Mouse (Mus musculus): ENCODE measurements around the gene Sftpd. TPM values are rescaled to one million over a fixed set of nuclear protein-coding genes. Genes with fewer than 3 reads are reported as not detected.

Gene Sftpd
- polyA plus RNA-seq (2016; fragmentation: Nextera tagmentation; extraction: Ambion mirVana), result not detected in 2 replicates

DNA sequence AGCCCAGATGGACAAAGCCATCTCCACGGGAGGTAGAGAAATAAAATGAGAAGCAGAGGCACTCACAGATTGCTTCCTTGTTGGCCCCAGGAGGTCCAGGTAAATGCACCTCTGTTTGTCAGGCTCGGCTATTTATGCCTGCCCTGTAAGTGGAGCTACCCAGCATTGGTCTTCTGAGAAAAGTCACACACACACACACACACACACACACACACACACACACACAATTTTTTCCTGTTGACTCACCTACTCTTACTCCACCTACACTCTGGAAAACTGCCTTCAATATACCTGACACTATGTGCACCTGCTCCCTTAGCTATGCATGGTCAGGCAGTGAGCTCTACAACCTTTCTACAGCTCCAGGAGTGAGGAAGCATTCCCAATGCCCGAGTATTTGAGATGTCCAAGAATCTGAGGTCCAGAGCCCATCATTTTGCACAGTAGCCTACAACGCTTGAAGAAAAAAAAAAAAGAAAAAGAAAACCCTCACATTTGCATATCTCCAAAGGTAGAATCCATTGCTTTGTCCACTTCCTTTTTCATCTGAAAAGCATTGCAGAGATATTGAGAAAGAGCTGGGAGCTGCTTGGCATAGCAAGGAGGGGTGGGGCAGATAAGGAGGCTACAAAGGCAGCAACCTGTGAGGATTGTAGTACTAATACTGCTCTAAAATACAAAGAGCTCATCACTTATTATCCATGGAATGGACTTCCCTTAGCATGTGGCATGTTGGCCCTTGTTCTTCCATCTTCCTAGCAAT is at the start of gene Sftpd:
Sftpd (minus strand) TSS at position 91 of the 763 bp plus-strand sequence.
- no peak for ATAC-seq (ENCODE audit: low FRiP score)

DNA sequence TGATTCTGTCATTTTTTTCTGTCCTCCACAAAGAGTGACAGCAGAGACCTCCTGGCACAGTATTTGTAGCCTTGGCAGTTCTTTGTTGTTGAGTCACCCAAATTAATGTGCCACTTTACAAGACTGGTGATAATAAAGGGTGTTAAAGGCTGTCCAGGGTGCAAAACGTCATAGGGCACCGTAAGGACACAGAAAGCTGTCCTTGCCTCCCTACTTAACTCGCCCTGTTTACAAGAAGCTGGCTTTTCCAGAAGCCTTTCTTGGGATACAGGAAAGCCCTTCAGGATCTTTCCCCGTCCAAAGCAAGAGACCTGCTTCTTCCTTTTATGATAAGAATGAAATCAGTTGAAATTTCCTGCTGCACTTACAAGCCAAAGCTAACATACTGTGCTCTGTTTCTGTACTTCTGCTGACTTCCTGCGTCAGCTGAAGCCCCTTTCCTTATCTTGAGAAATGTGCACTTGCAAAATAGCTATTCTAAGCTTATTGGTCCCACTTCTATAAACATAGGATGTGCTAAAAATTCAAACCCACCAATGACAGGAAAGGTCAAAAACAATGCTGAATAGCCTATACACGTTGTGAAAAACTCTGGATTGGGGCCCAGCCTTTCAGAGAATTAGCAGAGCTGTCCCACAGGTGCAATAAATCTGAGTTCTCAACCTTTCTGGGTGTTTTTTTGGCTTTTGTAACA is 13.2 kb upstream of the Sftpd start:
- WGBS, result 76% methylated on average over 6 of the region's 6 CpGs
- H3K36me3 ChIP-seq, result no peaks in the 10 kb centered on the region
- H3K9ac ChIP-seq, result no peak overlapping the region
- H3K27ac ChIP-seq, result no peak overlapping the region
- no peaks in the 10 kb centered on the region for H3K9me3 ChIP-seq (replicated peaks)
- H3K4me1 ChIP-seq, result no peaks in the 10 kb centered on the region
- H3K4me3 ChIP-seq, result no peak overlapping the region
- H3K27me3 ChIP-seq, result no peaks in the 10 kb centered on the region
- no peak overlapping the region for H3K4me2 ChIP-seq (replicated peaks)
- no peak for ATAC-seq (ENCODE audit: low FRiP score)

More for the DNA sequence above, at the start of gene Sftpd:
- no peaks in the 10 kb centered on the region for H3K4me1 ChIP-seq
- 86% methylated on average over 4 of the region's 4 CpGs for WGBS
- H3K27ac ChIP-seq, result no peak within 1 kb of the TSS
- H3K4me3 ChIP-seq, result no peak within 1 kb of the TSS
- H3K4me2 ChIP-seq (replicated peaks), result no peak within 1 kb of the TSS
- H3K9ac ChIP-seq, result no peak within 1 kb of the TSS
- no peaks in the 10 kb centered on the region for H3K27me3 ChIP-seq
- H3K36me3 ChIP-seq, result no peaks in the 10 kb centered on the region
- no peaks in the 10 kb centered on the region for H3K9me3 ChIP-seq (replicated peaks)

DNA sequence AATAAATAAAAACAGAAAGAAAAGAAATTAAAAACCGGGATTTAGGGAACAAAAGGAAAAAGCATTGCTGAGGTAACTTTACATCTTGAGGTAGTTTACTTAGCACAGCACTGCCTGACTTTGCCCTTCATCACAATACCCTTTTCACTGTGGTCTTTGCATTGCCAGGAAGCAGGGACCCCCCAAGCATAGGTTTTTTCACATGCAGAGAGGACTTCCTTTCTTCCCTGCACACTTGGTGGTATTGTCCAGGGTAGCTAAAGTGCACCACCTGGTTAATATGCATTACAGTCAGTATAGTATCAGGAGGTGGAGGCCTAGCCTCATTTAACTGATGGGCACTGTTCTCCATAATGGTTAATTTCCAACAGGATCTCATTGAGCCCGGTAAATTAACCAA is 4.5 kb upstream of the Sftpd start:
- no peaks in the 10 kb centered on the region for H3K4me1 ChIP-seq
- no peak overlapping the region for H3K9ac ChIP-seq
- WGBS, result 80% methylated on average over 2 of the region's 2 CpGs
- no peaks in the 10 kb centered on the region for H3K27me3 ChIP-seq
- ATAC-seq (ENCODE audit: low FRiP score), result no peak
- no peak overlapping the region for H3K27ac ChIP-seq
- H3K4me2 ChIP-seq (replicated peaks), result no peak overlapping the region
- no peak overlapping the region for H3K4me3 ChIP-seq
- peaks cover 6% of the 10 kb centered on the region; the same call in 1 of the 2 replicates for H3K9me3 ChIP-seq (replicated peaks)
- no peaks in the 10 kb centered on the region for H3K36me3 ChIP-seq

DNA sequence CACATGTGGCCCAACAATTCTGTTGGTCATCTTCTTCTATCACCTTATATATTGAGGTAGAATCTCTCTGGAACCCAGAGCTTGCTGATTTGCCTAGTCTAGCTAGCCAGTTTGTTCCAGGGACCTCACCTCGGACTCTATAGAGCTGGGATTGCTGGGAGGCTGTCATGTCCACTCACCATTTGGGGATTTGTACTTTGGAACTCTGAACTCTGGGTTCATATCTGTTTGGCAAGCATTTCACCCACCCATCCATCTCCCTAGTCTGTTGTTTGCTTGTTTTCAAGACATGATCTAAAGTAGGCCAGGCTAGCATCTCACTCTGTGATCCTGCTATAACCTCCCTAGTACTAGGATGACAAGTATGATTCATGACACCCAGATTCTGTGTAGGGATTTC is 10.1 kb downstream of the Sftpd start:
- Histone ChIP-seq H3K4me1 (no peaks in the 10 kb centered on the region), H3K9ac (no peak overlapping the region), H3K27me3 (no peaks in the 10 kb centered on the region), H3K36me3 (no peaks in the 10 kb centered on the region), H3K4me2 (replicated peaks) (no peak overlapping the region), H3K27ac (no peak overlapping the region), H3K9me3 (replicated peaks) (no peaks in the 10 kb centered on the region), H3K4me3 (no peak overlapping the region)
- ATAC-seq (ENCODE audit: low FRiP score), result no peak
- 69% methylated on average over 1 of the region's 1 CpGs for WGBS

DNA sequence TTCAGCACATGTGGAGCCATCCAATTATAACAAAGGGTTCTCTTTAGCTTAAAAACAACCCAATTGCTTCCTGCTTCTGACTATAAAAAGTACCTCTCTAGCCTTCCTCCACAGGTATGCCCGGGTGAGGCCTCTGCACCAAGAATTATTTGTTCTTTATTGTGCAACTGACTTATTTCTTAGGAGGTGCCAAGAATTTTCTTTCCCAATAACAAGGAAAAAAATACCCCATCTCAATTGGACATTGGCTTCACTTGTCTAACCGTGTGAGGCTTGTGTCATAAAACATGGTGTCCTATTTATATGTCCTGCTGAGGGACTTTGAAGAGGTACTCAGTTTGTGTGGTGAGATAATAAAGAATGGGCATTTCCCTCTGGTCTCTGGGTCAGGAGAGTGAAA is 14.4 kb downstream of the Sftpd start:
- Histone ChIP-seq H3K4me3 (no peak overlapping the region), H3K27ac (no peak overlapping the region), H3K9ac (no peak overlapping the region), H3K27me3 (no peaks in the 10 kb centered on the region), H3K36me3 (no peaks in the 10 kb centered on the region), H3K4me1 (no peaks in the 10 kb centered on the region), H3K9me3 (replicated peaks) (no peaks in the 10 kb centered on the region), H3K4me2 (replicated peaks) (no peak overlapping the region)
- 91% methylated on average over 2 of the region's 2 CpGs for WGBS
- no peak for ATAC-seq (ENCODE audit: low FRiP score)

DNA sequence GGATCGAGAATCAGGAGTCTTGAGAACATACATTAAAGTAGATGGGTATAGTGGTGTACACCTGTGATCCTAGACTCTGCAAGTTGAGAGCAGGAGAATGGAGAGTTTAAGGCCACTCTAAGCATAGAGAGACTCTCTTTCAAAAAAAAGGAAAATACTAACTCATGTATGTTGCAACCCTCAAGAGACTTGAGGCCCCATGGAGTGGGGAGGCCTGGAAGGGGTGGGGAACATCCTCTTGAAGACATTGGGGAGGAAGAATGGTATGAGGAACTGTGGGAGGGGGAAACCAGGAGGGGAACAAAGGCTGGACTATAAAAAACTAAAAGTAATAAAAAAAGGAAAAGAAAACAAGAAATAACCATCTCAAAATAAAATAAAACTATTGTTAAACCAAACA is 16.4 kb downstream of the Sftpd start:
- Histone ChIP-seq H3K9me3 (replicated peaks) (no peaks in the 10 kb centered on the region), H3K36me3 (no peaks in the 10 kb centered on the region), H3K27me3 (no peaks in the 10 kb centered on the region), H3K4me2 (replicated peaks) (no peak overlapping the region), H3K4me1 (no peaks in the 10 kb centered on the region), H3K4me3 (no peak overlapping the region), H3K9ac (no peak overlapping the region), H3K27ac (no peak overlapping the region)
- ATAC-seq (ENCODE audit: low FRiP score), result no peak
- WGBS, result 97% methylated on average over 1 of the region's 1 CpGs

DNA sequence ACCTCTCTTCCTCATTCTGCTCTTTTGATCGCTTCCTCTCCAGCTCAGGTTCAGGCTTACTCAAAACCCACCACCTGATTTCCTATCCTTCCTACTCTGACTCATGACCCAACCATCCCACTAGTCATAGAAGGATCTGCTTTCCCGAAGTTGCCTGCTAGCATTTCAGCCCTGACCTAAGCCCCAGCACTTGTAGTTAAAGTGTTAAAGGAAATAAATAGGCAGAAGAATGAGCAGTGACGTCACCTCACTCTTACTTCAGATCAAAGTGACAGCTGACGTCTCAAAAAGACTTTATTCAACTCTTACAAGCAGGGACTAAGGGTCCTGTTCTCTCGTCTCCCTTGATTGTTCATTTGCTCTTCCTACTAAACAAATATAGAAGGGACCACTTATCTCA is 17.7 kb downstream of the Sftpd start:
- Histone ChIP-seq H3K4me1 (no peaks in the 10 kb centered on the region), H3K4me2 (replicated peaks) (no peak overlapping the region), H3K27me3 (no peaks in the 10 kb centered on the region), H3K9me3 (replicated peaks) (no peaks in the 10 kb centered on the region), H3K9ac (no peak overlapping the region), H3K36me3 (no peaks in the 10 kb centered on the region), H3K27ac (no peak overlapping the region), H3K4me3 (no peak overlapping the region)
- 71% methylated on average over 5 of the region's 5 CpGs for WGBS
- ATAC-seq (ENCODE audit: low FRiP score), result no peak

DNA sequence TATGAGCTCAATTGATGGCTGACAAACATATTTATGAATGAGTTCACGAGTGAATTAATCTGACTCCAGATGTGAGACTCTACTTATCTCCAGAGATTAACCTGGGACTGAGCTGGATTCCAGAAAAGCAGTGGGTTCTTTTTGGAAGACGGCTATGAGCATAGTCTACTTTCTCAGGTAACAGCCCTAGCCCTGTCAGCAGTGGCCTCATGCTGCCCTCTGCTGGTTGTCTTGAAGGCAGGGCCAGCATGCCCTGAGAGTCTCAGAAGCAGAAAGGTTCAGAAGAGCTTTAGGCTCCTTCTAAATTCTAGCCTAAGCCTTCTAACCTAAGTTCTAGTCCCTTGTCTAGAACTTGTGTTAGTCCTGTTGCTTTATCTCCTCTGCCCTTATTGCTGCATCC is 22.3 kb downstream of the Sftpd start:
- Histone ChIP-seq H3K36me3 (no peaks in the 10 kb centered on the region), H3K4me2 (replicated peaks) (no peak overlapping the region), H3K27me3 (no peaks in the 10 kb centered on the region), H3K9ac (no peak overlapping the region), H3K27ac (no peak overlapping the region), H3K4me1 (no peaks in the 10 kb centered on the region), H3K9me3 (replicated peaks) (no peaks in the 10 kb centered on the region), H3K4me3 (no peak overlapping the region)
- ATAC-seq (ENCODE audit: low FRiP score), result no peak
- WGBS, result 27% methylated on average over 2 of the region's 2 CpGs

DNA sequence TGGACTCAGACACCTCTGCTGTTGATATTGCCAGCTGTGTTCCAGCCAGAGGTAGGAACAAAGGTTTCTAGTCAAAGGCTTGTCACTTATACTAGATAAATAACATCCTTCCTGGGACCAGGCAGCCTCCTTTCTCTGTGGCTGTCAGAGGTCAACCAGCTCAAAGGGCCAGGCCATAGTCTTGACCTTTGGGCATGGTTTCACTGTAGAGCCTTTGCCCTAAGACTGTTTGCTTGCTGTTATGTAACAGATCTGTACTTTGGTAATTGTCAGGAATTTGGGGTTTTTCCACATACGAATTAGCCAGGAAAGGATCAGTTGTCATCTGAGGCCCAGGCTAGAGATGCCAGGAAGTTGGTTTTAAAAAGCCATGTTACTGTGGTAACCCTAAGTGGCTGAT is 24.2 kb downstream of the Sftpd start:
- Histone ChIP-seq H3K4me3 (no peak overlapping the region), H3K27ac (no peak overlapping the region), H3K9ac (no peak overlapping the region), H3K4me2 (replicated peaks) (no peak overlapping the region), H3K9me3 (replicated peaks) (no peaks in the 10 kb centered on the region), H3K27me3 (no peaks in the 10 kb centered on the region), H3K4me1 (no peaks in the 10 kb centered on the region), H3K36me3 (no peaks in the 10 kb centered on the region)
- WGBS, result 19% methylated on average over 1 of the region's 1 CpGs
- ATAC-seq (ENCODE audit: low FRiP score), result no peak

DNA sequence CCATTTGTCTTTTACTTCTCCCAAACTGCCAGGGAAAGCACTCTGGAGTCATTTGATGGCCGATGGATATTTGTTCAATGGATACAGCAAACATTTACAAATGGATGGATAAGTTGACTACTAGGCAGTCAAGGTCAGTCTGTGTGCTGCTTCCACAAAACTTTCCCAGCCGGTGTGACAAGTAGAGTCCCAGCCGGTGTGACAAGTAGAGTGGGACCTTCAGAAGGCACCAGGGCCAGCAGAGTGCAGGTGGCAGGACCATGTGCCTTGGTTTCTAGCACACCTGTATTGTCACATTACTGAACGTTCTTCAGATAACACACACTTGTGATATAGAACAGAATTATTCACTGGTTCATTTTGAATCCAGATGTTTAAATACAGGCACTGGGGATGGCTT is 24.9 kb downstream of the Sftpd start:
- Histone ChIP-seq H3K27ac (no peak overlapping the region), H3K4me3 (no peak overlapping the region), H3K9ac (no peak overlapping the region), H3K9me3 (replicated peaks) (no peaks in the 10 kb centered on the region), H3K27me3 (no peaks in the 10 kb centered on the region), H3K4me1 (no peaks in the 10 kb centered on the region), H3K36me3 (no peaks in the 10 kb centered on the region), H3K4me2 (replicated peaks) (no peak overlapping the region)
- ATAC-seq (ENCODE audit: low FRiP score), result no peak
- WGBS, result 82% methylated on average over 4 of the region's 4 CpGs

DNA sequence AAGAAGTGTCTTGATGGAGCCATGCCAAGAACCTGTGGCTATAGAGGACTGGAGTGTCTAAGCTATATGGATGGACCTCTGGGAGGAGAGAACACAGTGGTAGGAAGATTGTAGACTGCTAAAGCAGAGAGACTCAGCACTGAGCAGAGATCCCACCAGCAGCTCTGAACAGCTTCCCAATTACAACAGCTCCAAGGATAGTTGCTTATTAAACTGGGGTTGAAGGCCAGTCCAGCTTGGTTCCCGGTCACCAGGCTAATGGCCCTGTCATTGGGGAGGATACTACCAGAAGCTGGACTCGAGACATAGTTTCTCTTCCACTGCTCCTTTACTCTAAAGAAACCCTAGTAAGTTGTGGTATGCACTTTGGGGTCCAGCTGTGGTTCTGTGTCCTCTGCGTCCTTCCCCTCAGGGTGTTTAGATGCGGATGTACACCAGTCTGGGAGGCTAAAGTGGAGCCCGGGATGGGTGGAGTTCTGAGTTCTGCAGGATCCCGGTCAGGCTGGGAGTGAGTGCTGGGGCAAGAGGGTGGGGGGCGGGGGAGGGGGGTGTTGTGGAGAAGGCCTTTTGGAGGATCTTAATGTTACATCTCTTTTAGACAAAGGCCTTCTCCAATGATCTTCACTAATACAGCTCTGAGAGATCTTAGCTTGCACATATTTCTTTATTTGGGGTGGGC is 33.6 kb downstream of the Sftpd start, which contains the start of gene Mbl1:
Mbl1 (plus strand) TSS at position 239 of the 679 bp plus-strand sequence.
- Histone ChIP-seq H3K4me1 (no peaks in the 10 kb centered on the region), H3K27ac (no peak within 1 kb of the TSS), H3K4me3 (no peak within 1 kb of the TSS), H3K9ac (no peak within 1 kb of the TSS), H3K27me3 (no peaks in the 10 kb centered on the region), H3K4me2 (replicated peaks) (no peak within 1 kb of the TSS), H3K9me3 (replicated peaks) (no peaks in the 10 kb centered on the region), H3K36me3 (no peaks in the 10 kb centered on the region)
- no peak for ATAC-seq (ENCODE audit: low FRiP score)
- 93% methylated on average over 7 of the region's 7 CpGs for WGBS

DNA sequence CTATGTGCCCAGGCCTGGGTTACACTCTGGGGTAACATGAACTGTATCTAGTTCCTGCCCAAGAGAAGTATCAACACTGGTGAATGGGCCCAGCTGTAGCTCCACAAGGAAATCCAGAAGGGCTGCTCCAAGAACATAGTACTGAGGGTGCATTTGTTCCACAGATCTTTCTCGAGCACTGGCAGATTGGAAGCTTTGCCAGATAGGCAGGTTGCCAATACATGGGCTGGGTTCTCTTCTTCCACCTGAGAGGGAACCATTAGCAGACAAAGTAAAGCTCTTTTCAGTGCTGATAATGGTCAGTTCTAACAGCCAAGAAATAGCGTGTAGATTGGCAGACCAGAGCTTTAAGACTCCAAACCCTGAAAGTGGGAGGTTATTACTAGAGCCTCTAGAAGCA is 37.6 kb downstream of the Sftpd start:
- H3K27me3 ChIP-seq, result no peaks in the 10 kb centered on the region
- no peaks in the 10 kb centered on the region for H3K9me3 ChIP-seq (replicated peaks)
- no peaks in the 10 kb centered on the region for H3K4me1 ChIP-seq
- no peak for ATAC-seq (ENCODE audit: low FRiP score)
- H3K4me3 ChIP-seq, result no peak overlapping the region
- H3K4me2 ChIP-seq (replicated peaks), result no peak overlapping the region
- no peak overlapping the region for H3K27ac ChIP-seq
- no peak overlapping the region for H3K9ac ChIP-seq
- WGBS, result 87% methylated on average over 2 of the region's 2 CpGs
- no peaks in the 10 kb centered on the region for H3K36me3 ChIP-seq
